Mouse (Mus musculus) forebrain, embryonic 10.5 days (tissue): ENCODE results near the gene Thsd4. TPM values are rescaled to one million over a fixed set of nuclear protein-coding genes. Genes with fewer than 3 reads are reported as not detected.

ENCODE experiments used
- DNase-seq: peaks from one replicate; pipeline ENCODE4 v3.0.0-alpha.2; 2017; ENCODE audit warnings: low spot score; ENCODE audit errors: extremely low spot score
- H3K27ac ChIP-seq: fragments of 300-500 bp; sonication (generic); 2 replicates; pipeline ENCODE4 v1.5.1; 2016; ENCODE audit warnings: mild to moderate bottlenecking
- H3K27me3 ChIP-seq: fragments of 300-500 bp; sonication (generic); 2 replicates; pipeline ENCODE4 v1.6.1; 2016; ENCODE audit warnings: mild to moderate bottlenecking; ENCODE audit not compliant: poor library complexity, severe bottlenecking
- H3K36me3 ChIP-seq: fragments of 300-500 bp; sonication (generic); replicated peaks from 2 replicates; pipeline ENCODE4 v1.6.1; 2016; ENCODE audit warnings: mild to moderate bottlenecking, moderate library complexity
- H3K4me1 ChIP-seq: fragments of 300-500 bp; sonication (generic); 2 replicates; pipeline ENCODE4 v1.6.1; 2016
- H3K4me3 ChIP-seq: fragments of 300-500 bp; sonication (generic); 2 replicates; pipeline ENCODE4 v1.5.1; 2016; ENCODE audit warnings: mild to moderate bottlenecking, moderate library complexity
- H3K9me3 ChIP-seq: fragments of 300-500 bp; sonication (generic); 2 replicates; pipeline ENCODE4 v1.6.1; 2016; ENCODE audit warnings: mild to moderate bottlenecking, moderate library complexity
- WGBS: fragments of 180-500 bp; shearing (Covaris S2); methylation state at CpG from one replicate; pipeline ENCODE4 v1.1.7; 2016; 5-methylcytosine and 5-hydroxymethylcytosine counted together
- polyA plus RNA-seq: library from polyadenylated mRNA; unstranded; fragments of >200 nt; fragmentation: Nextera tagmentation; extraction: Ambion mirVana; gene quantifications from 2 replicates; pipeline ENCODE4 v1.2.1, GENCODE M21; 2016

Thsd4 gene
- polyA plus RNA-seq, 1 experiment from 2014 or later: 3.8 TPM

GRCm38 (mm10) chr9:60305204-60305840 lies 216.5 kb downstream of the Thsd4 start:
- 95% methylated on average over 2 of the region's 2 CpGs for WGBS
- no peaks in the 10 kb centered on the region for H3K36me3 ChIP-seq
- no peak for DNase-seq
- H3K9me3 ChIP-seq: peaks cover 7% of the 10 kb centered on the region; the same call in 1 of the 2 replicates
- H3K4me1 ChIP-seq: peaks cover 15% of the 10 kb centered on the region
- H3K27me3 ChIP-seq: no peaks in the 10 kb centered on the region
- no peak overlapping the region for H3K4me3 ChIP-seq
- H3K27ac ChIP-seq: no peak overlapping the region

- Histone ChIP-seq H3K4me1 (no peaks in the 10 kb centered on the region), H3K9me3 (peaks cover 7% of the 10 kb centered on the region; the same call in 1 of the 2 replicates), H3K4me3 (no peak overlapping the region), H3K27me3 (no peaks in the 10 kb centered on the region), H3K27ac (no peak overlapping the region), H3K36me3 (no peaks in the 10 kb centered on the region)
- 89% methylated on average over 2 of the region's 2 CpGs for WGBS
- no peak for DNase-seq
These were observed 225.6 kb downstream of the Thsd4 start for GRCm38 (mm10) chr9:60296276-60296675.

- Histone ChIP-seq H3K27ac (no peak overlapping the region), H3K4me3 (no peak overlapping the region), H3K27me3 (no peaks in the 10 kb centered on the region), H3K4me1 (no peaks in the 10 kb centered on the region), H3K9me3 (no peaks in the 10 kb centered on the region), H3K36me3 (no peaks in the 10 kb centered on the region)
- no peak for DNase-seq
- WGBS: 77% methylated on average over 6 of the region's 6 CpGs
These were observed 226.6 kb downstream of the Thsd4 start for GRCm38 (mm10) chr9:60295199-60295598.

- 85% methylated on average over 6 of the region's 6 CpGs for WGBS
- DNase-seq: no peak
- Histone ChIP-seq H3K36me3 (no peaks in the 10 kb centered on the region), H3K4me1 (peaks cover 6% of the 10 kb centered on the region; the same call in 1 of the 2 replicates), H3K4me3 (no peak overlapping the region), H3K27me3 (0 out of 2 replicates have a peak, but pooled peaks cover 5% of the 10 kb centered on the region), H3K9me3 (no peaks in the 10 kb centered on the region), H3K27ac (no peak overlapping the region)
These were observed 228.7 kb downstream of the Thsd4 start for GRCm38 (mm10) chr9:60293129-60293528.

- H3K4me3 ChIP-seq: no peak overlapping the region
- no peaks in the 10 kb centered on the region for H3K36me3 ChIP-seq
- no peaks in the 10 kb centered on the region for H3K9me3 ChIP-seq
- no peak for DNase-seq
- whole genome bisulfite sequencing: 81% methylated on average over 8 of the region's 8 CpGs
- H3K4me1 ChIP-seq: peaks cover 15% of the 10 kb centered on the region
- H3K27ac ChIP-seq: no peak overlapping the region
- H3K27me3 ChIP-seq: 0 out of 2 replicates have a peak, but pooled peaks cover 5% of the 10 kb centered on the region
These were observed 231.1 kb downstream of the Thsd4 start for GRCm38 (mm10) chr9:60290780-60291179.

- peaks cover 27% of the 10 kb centered on the region for H3K4me1 ChIP-seq
- H3K27ac ChIP-seq: no peak overlapping the region
- WGBS: 66% methylated on average over 12 of the region's 12 CpGs
- 0 out of 2 replicates have a peak, but pooled peaks cover 5% of the 10 kb centered on the region for H3K27me3 ChIP-seq
- DNase-seq: no peak
- no peaks in the 10 kb centered on the region for H3K36me3 ChIP-seq
- H3K9me3 ChIP-seq: no peaks in the 10 kb centered on the region
- H3K4me3 ChIP-seq: no peak overlapping the region
These were observed 233.1 kb downstream of the Thsd4 start for GRCm38 (mm10) chr9:60288789-60289188.

GRCm38 (mm10) chr9:60286390-60286789 lies 235.5 kb downstream of the Thsd4 start:
- Histone ChIP-seq H3K27me3 (peaks cover 16% of the 10 kb centered on the region), H3K36me3 (no peaks in the 10 kb centered on the region), H3K4me1 (peaks cover 34% of the 10 kb centered on the region), H3K4me3 (no peak overlapping the region), H3K27ac (no peak overlapping the region), H3K9me3 (no peaks in the 10 kb centered on the region)
- DNase-seq: no peak
- 96% methylated on average over 3 of the region's 3 CpGs for WGBS

GRCm38 (mm10) chr9:60285047-60285462 lies 236.8 kb downstream of the Thsd4 start:
- 17% methylated on average over 3 of the region's 3 CpGs for WGBS
- Histone ChIP-seq H3K36me3 (no peaks in the 10 kb centered on the region), H3K27me3 (peaks cover 29% of the 10 kb centered on the region), H3K4me3 (no peak overlapping the region), H3K9me3 (no peaks in the 10 kb centered on the region), H3K4me1 (peaks cover 38% of the 10 kb centered on the region), H3K27ac (no peak overlapping the region)
- DNase-seq: no peak

- Histone ChIP-seq H3K4me1 (peaks cover 41% of the 10 kb centered on the region), H3K9me3 (no peaks in the 10 kb centered on the region), H3K4me3 (no peak overlapping the region), H3K36me3 (no peaks in the 10 kb centered on the region), H3K27me3 (peaks cover 34% of the 10 kb centered on the region), H3K27ac (no peak overlapping the region)
- WGBS: 87% methylated on average over 1 of the region's 1 CpGs
- DNase-seq: no peak
These were observed 237.5 kb downstream of the Thsd4 start for GRCm38 (mm10) chr9:60284318-60284717.

- peaks cover 35% of the 10 kb centered on the region for H3K4me1 ChIP-seq
- 55% methylated on average over 3 of the region's 3 CpGs for WGBS
- no peaks in the 10 kb centered on the region for H3K9me3 ChIP-seq
- no peak overlapping the region for H3K27ac ChIP-seq
- no peaks in the 10 kb centered on the region for H3K36me3 ChIP-seq
- DNase-seq: no peak
- H3K27me3 ChIP-seq: peaks cover 38% of the 10 kb centered on the region
- H3K4me3 ChIP-seq: no peak overlapping the region
These were observed 238.3 kb downstream of the Thsd4 start for GRCm38 (mm10) chr9:60283546-60283945.

- Histone ChIP-seq H3K27ac (no peak overlapping the region), H3K27me3 (peaks cover 61% of the 10 kb centered on the region), H3K9me3 (no peaks in the 10 kb centered on the region), H3K4me1 (peaks cover 40% of the 10 kb centered on the region), H3K36me3 (no peaks in the 10 kb centered on the region), H3K4me3 (no peak overlapping the region)
- DNase-seq: no peak
- WGBS: 90% methylated on average over 11 of the region's 11 CpGs
These were observed 240.6 kb downstream of the Thsd4 start for GRCm38 (mm10) chr9:60281281-60281680.

- DNase-seq: no peak
- peaks cover 40% of the 10 kb centered on the region for H3K4me1 ChIP-seq
- no peak overlapping the region for H3K4me3 ChIP-seq
- 89% methylated on average over 5 of the region's 5 CpGs for WGBS
- peaks cover 61% of the 10 kb centered on the region for H3K27me3 ChIP-seq
- H3K36me3 ChIP-seq: no peaks in the 10 kb centered on the region
- H3K9me3 ChIP-seq: no peaks in the 10 kb centered on the region
- no peak overlapping the region for H3K27ac ChIP-seq
These were observed 241.1 kb downstream of the Thsd4 start for GRCm38 (mm10) chr9:60280786-60281185.

GRCm38 (mm10) chr9:60279556-60279955 lies 242.3 kb downstream of the Thsd4 start:
- WGBS: 89% methylated on average over 6 of the region's 6 CpGs
- peaks cover 68% of the 10 kb centered on the region for H3K27me3 ChIP-seq

More at GRCm38 (mm10) chr9:60279556-60279955, 242.3 kb downstream of the Thsd4 start:
- Histone ChIP-seq H3K4me1 (peaks cover 41% of the 10 kb centered on the region), H3K4me3 (no peak overlapping the region), H3K36me3 (no peaks in the 10 kb centered on the region), H3K9me3 (no peaks in the 10 kb centered on the region), H3K27ac (no peak overlapping the region)
- no peak for DNase-seq
